Mouse (Mus musculus): ENCODE measurements around the gene Top1. TPM values are rescaled to one million over a fixed set of nuclear protein-coding genes. Genes with fewer than 3 reads are reported as not detected.

Gene Top1
- polyA plus RNA-seq, 1 experiment: 78.4 TPM

DNA sequence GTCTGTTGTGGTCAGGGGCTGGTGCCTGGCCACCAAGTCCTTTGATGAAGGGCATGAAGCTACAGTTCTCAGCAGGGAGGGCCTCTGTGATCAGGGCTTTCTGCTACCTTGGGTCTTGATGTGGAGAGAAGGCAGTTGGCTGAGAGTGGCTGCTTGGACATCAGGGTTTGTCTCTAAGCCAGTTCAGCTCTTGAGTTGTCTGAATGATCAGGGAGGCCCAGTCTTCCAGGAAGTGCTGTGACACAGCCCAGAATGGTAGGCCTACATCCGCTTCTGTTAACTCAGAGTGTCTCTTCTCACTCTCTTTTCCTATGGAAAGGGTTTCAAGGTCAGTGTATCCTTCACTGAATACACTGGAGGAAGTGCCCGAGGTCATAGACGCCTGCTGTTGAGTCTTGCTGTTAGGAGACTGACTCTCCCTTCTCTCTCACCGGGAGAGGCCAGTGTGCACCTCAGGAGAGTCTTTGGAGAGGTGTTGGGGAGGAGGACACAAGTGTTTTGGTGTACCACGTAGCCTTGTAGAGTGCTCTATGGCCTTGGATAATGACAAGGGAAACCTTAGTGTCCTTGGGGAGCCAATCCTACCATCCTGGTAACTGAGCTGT, 90.1 kb downstream of the Top1 start:
- H3K4me1 ChIP-seq (ENCODE audit: control insufficient read depth, insufficient read depth, low read length): no peaks in the 10 kb centered on the region; the same call in 1 of the 2 replicates
- H3K27ac ChIP-seq (ENCODE audit: insufficient read depth, low read length): no peak overlapping the region
- no peak overlapping the region for H3K4me3 ChIP-seq (ENCODE audit: insufficient read depth, low read length)
- TF ChIP-seq CTCF (IDR thresholded peaks at IDR 0.05; ENCODE audit: borderline replicate concordance, insufficient read depth, low read length): no peak
- no peak for TF ChIP-seq POLR2A (IDR thresholded peaks at IDR 0.05; ENCODE audit: low read depth, low read length)

GRCm38 (mm10) chr2:160736466-160736865, 90.8 kb downstream of the Top1 start:
- Histone ChIP-seq H3K4me1 (ENCODE audit: control insufficient read depth, insufficient read depth, low read length) (no peaks in the 10 kb centered on the region), H3K27ac (ENCODE audit: insufficient read depth, low read length) (no peak overlapping the region), H3K4me3 (ENCODE audit: insufficient read depth, low read length) (no peak overlapping the region)
- TF ChIP-seq CTCF (IDR thresholded peaks at IDR 0.05; ENCODE audit: borderline replicate concordance, insufficient read depth, low read length): no peak

- H3K4me3 ChIP-seq (ENCODE audit: insufficient read depth, low read length): no peak overlapping the region
- no peak for TF ChIP-seq POLR2A (IDR thresholded peaks at IDR 0.05; ENCODE audit: low read depth, low read length)
- no peak for TF ChIP-seq CTCF (IDR thresholded peaks at IDR 0.05; ENCODE audit: borderline replicate concordance, insufficient read depth, low read length)
- no peak overlapping the region for H3K27ac ChIP-seq (ENCODE audit: insufficient read depth, low read length)
- H3K4me1 ChIP-seq (ENCODE audit: control insufficient read depth, insufficient read depth, low read length): no peaks in the 10 kb centered on the region
These were observed 92.7 kb downstream of the Top1 start for GRCm38 (mm10) chr2:160738354-160738753.

GRCm38 (mm10) chr2:160739647-160740356, 94.1 kb downstream of the Top1 start:
- Histone ChIP-seq H3K4me1 (ENCODE audit: control insufficient read depth, insufficient read depth, low read length) (no peaks in the 10 kb centered on the region), H3K27ac (ENCODE audit: insufficient read depth, low read length) (no peak overlapping the region), H3K4me3 (ENCODE audit: insufficient read depth, low read length) (no peak overlapping the region)
- TF ChIP-seq POLR2A (IDR thresholded peaks at IDR 0.05; ENCODE audit: low read depth, low read length) (no peak), CTCF (IDR thresholded peaks at IDR 0.05; ENCODE audit: borderline replicate concordance, insufficient read depth, low read length) (no peak)

GRCm38 (mm10) chr2:160740521-160741156, 95.0 kb downstream of the Top1 start:
- Histone ChIP-seq H3K4me3 (ENCODE audit: insufficient read depth, low read length) (no peak overlapping the region), H3K4me1 (ENCODE audit: control insufficient read depth, insufficient read depth, low read length) (no peaks in the 10 kb centered on the region), H3K27ac (ENCODE audit: insufficient read depth, low read length) (no peak overlapping the region)
- no peak for TF ChIP-seq POLR2A (IDR thresholded peaks at IDR 0.05; ENCODE audit: low read depth, low read length)
- TF ChIP-seq CTCF (IDR thresholded peaks at IDR 0.05; ENCODE audit: borderline replicate concordance, insufficient read depth, low read length): no peak

DNA sequence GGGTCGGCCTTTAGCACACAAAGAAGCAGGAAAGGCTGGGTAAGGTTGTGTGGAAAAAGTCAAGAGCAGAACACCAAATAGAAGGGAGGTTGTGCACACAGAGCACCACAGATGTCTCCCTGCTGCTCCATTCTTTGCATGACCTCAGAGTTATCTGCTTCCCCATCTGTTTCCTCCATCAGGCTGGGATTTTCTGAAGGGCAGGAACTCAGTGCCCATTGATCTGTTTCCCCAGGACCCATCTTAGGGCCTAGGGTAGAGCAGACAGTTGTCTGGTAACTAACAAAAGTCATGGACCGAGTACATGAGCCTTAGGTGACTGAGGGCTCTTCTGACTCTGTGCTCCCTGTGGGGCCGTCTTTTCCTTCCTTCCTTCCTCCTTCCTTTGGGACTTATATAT, 95.9 kb downstream of the Top1 start:
- TF ChIP-seq CTCF (IDR thresholded peaks at IDR 0.05; ENCODE audit: borderline replicate concordance, insufficient read depth, low read length): no peak
- TF ChIP-seq POLR2A (IDR thresholded peaks at IDR 0.05; ENCODE audit: low read depth, low read length): no peak
- Histone ChIP-seq H3K27ac (ENCODE audit: insufficient read depth, low read length) (no peak overlapping the region), H3K4me1 (ENCODE audit: control insufficient read depth, insufficient read depth, low read length) (no peaks in the 10 kb centered on the region), H3K4me3 (ENCODE audit: insufficient read depth, low read length) (no peak overlapping the region)

- no peak overlapping the region for H3K27ac ChIP-seq (ENCODE audit: insufficient read depth, low read length)
- no peak for TF ChIP-seq CTCF (IDR thresholded peaks at IDR 0.05; ENCODE audit: borderline replicate concordance, insufficient read depth, low read length)
- no peak for TF ChIP-seq POLR2A (IDR thresholded peaks at IDR 0.05; ENCODE audit: low read depth, low read length)
- no peak overlapping the region for H3K4me3 ChIP-seq (ENCODE audit: insufficient read depth, low read length)
- no peaks in the 10 kb centered on the region for H3K4me1 ChIP-seq (ENCODE audit: control insufficient read depth, insufficient read depth, low read length)
These were observed 96.5 kb downstream of the Top1 start for GRCm38 (mm10) chr2:160742161-160742609.

DNA sequence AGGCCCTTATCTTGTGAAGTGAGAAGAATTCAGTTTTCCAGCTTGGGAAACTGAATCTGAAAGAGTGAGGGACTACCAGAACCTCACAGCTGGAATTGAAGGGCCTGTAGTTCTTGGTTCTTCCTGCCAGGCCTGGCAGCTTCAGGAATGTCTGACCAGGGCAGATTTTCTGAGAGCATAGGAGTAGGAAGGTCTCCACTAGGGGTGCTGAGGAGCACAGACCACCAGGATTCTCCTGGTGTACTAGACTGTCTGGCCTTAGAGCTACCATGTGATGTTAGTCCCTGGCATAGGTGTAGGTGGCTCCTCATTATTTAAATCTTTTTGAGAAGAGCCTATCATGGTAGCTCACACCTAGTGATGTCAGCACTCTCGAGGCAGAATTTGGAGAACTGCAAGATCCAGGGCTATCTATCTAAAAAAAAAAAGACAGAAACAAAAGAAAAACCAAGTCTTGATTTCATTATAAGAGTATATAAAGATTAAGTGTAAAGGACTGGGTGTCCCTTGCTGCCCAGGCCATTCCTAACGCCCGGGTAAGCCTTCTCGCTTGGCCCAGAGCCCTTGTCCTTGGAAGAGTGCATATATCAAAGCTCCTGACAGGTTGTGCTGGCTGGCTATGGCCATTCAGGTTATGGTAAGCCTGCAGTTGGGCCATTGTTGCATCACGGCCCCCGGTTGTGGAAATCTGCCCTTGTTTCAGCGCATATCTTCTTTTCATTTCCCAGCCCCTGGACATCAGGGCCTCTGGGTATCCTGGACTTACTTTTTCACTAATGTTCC, 98.5 kb downstream of the Top1 start:
- TF ChIP-seq POLR2A (IDR thresholded peaks at IDR 0.05; ENCODE audit: low read depth, low read length) (no peak), CTCF (IDR thresholded peaks at IDR 0.05; ENCODE audit: borderline replicate concordance, insufficient read depth, low read length) (no peak)
- H3K27ac ChIP-seq (ENCODE audit: insufficient read depth, low read length): no peak overlapping the region
- no peaks in the 10 kb centered on the region for H3K4me1 ChIP-seq (ENCODE audit: control insufficient read depth, insufficient read depth, low read length)
- no peak overlapping the region for H3K4me3 ChIP-seq (ENCODE audit: insufficient read depth, low read length)

DNA sequence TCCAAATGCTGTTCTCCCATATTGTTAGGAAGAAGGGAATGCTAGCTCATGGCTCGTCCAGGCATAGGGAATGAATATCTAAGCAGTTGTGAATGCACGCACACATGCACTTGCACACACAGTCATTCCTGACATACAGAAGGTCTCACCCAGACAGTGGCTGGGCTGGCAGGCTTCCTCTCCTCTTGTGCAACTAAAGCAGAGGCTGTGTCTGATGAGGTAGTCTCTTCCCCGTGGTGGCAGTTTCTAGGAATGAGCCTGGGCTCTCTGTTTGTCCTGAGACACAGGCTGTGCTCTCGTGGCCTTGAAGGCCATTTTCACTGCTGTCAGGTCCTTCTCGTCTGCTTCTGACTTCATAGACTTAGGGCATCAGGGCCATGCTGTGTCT, 99.1 kb downstream of the Top1 start:
- no peak for TF ChIP-seq CTCF (IDR thresholded peaks at IDR 0.05; ENCODE audit: borderline replicate concordance, insufficient read depth, low read length)
- no peak for TF ChIP-seq POLR2A (IDR thresholded peaks at IDR 0.05; ENCODE audit: low read depth, low read length)
- Histone ChIP-seq H3K27ac (ENCODE audit: insufficient read depth, low read length) (no peak overlapping the region), H3K4me3 (ENCODE audit: insufficient read depth, low read length) (no peak overlapping the region), H3K4me1 (ENCODE audit: control insufficient read depth, insufficient read depth, low read length) (no peaks in the 10 kb centered on the region)

Data from embryonic fibroblast, embryonic 13.5 days (primary cell).